12 mouse cellular contexts compared by ENCODE assay signal in genomic region chr13:41267827-41268408, GRCm38 (mm10). TPM values are rescaled to one million over a fixed set of nuclear protein-coding genes. Genes with fewer than 3 reads are reported as not detected.
DNase-seq lines count a peak whose midpoint lies in the region; ATAC-seq lines count a peak whose summit lies in the region.
"Had no signal": no experiment of that assay in that cellular context is flagged by ENCODE, and none has a peak within 500 bp of the region (broad histone marks: within the 10 kb centered on the region; RNA-seq: fewer than 3 reads in every experiment).

No protein-coding gene starts in this region.

- H3K9me3 ChIP-seq in forebrain, embryonic 12.5 days, result no peaks in the 10 kb centered on the region

- no peaks in the 10 kb centered on the region for H3K4me1 ChIP-seq in forebrain, embryonic 12.5 days

- no peaks in the 10 kb centered on the region for H3K36me3 ChIP-seq in forebrain, embryonic 12.5 days (replicated peaks)

- H3K27me3 ChIP-seq in forebrain, embryonic 12.5 days, result no peaks in the 10 kb centered on the region
- H3K27me3 ChIP-seq: megakaryocyte, embryonic 14.5 days had no signal

- ATAC-seq in cerebellum, adult (ENCODE audit: insufficient number of reproducible peaks, low FRiP score, low TSS enrichment), result peak; percentile 50; the same call in 1 of the 2 replicates
- no peak for ATAC-seq in forebrain, embryonic 12.5 days (ENCODE audit: low FRiP score)
- no peak for ATAC-seq in megakaryocyte, adult 5-6 weeks (ENCODE audit: poor library complexity, severe bottlenecking)

- no peak overlapping the region for H3K27ac ChIP-seq in forebrain, embryonic 12.5 days

- no peak overlapping the region for H3K4me2 ChIP-seq in forebrain, embryonic 12.5 days

- H3K9ac ChIP-seq in forebrain, embryonic 12.5 days, result no peak overlapping the region

- DNase-seq in cerebellum, adult 9-10 months, result no peak
- DNase-seq in left cerebral cortex, adult 18-20 months (ENCODE audit: low spot score in 2 of 2), result peak; percentile 43 to 71
- DNase-seq in left cerebral cortex, adult 11 months (ENCODE audit: low spot score), result no peak
- peak; percentile 10 for DNase-seq in embryo, embryonic 9.5 days (ENCODE audit: extremely low spot score)
- peak; percentile 30 for DNase-seq in mesoderm, embryonic 11.5 days (ENCODE audit: low read depth, low spot score)

- no peak overlapping the region for H3K4me3 ChIP-seq in forebrain, embryonic 12.5 days (replicated peaks)
- H3K4me3 ChIP-seq: megakaryocyte, embryonic 14.5 days had no signal

- 47% methylated on average over 7 of the region's 7 CpGs for WGBS in forebrain, embryonic 12.5 days

RNA-seq across cellular contexts. Expression of gene Gm17364, which starts 5.9 kb away (rescaled TPM):
- total RNA-seq in left cerebral cortex, adult 18-20 months (2021), result not detected
- not detected in 2 replicates for polyA plus RNA-seq in forebrain, embryonic 12.5 days (2016; fragmentation: Nextera tagmentation; extraction: Ambion mirVana)
- not detected in 2 replicates for total RNA-seq in megakaryocyte, adult 5-6 weeks (2015)
- not detected in 2 replicates for total RNA-seq in megakaryocyte, adult 5-6 weeks (2017)
- total RNA-seq: left cerebral cortex, adult 8-10 months had no signal
- polyA plus RNA-seq: heart, embryonic 16.5 days; spleen, adult 2 months had no signal

RNA-seq across cellular contexts. Expression of gene Smim13, which starts 18.3 kb away (rescaled TPM):
- total RNA-seq in left cerebral cortex, adult 18-20 months (2021), result 100 to 1,000 TPM; 176 to 180 TPM
- 19.4 and 20.3 TPM in 2 replicates for polyA plus RNA-seq in forebrain, embryonic 12.5 days (2016; fragmentation: Nextera tagmentation; extraction: Ambion mirVana)
- total RNA-seq in megakaryocyte, adult 5-6 weeks (2015), result 8.8 and 12.4 TPM in 2 replicates
- total RNA-seq in megakaryocyte, adult 5-6 weeks (2017), result 8.5 and 9.9 TPM in 2 replicates

RNA-seq across cellular contexts. Expression of gene Elovl2, which starts 47.7 kb away (rescaled TPM):
- 10 to 100 TPM; 14.6 to 15.3 TPM for total RNA-seq in left cerebral cortex, adult 18-20 months (2021)
- 51.6 and 61.4 TPM in 2 replicates for polyA plus RNA-seq in forebrain, embryonic 12.5 days (2016; fragmentation: Nextera tagmentation; extraction: Ambion mirVana)
- not detected in 2 replicates for total RNA-seq in megakaryocyte, adult 5-6 weeks (2015)
- not detected in 2 replicates for total RNA-seq in megakaryocyte, adult 5-6 weeks (2017)

Comparison
In these comparisons a context has a peak if more than half of its experiments do, and no peak if none do; other contexts are left out.
1. DNase-seq: peak in left cerebral cortex, adult 18-20 months (2 of 2), embryo, embryonic 9.5 days (single experiment) and mesoderm, embryonic 11.5 days (single experiment); none in cerebellum, adult 9-10 months (single experiment) and left cerebral cortex, adult 11 months (single experiment).
2. RNA of gene Smim13, which starts 18.3 kb away (total RNA-seq): 176 to 180 TPM in left cerebral cortex, adult 18-20 months; 8.5 to 12.4 TPM in megakaryocyte, adult 5-6 weeks; every median in the first group is over 10 times any median in the second.
3. RNA of gene Elovl2, which starts 47.7 kb away (total RNA-seq): 14.6 to 15.3 TPM in left cerebral cortex, adult 18-20 months; not detected in megakaryocyte, adult 5-6 weeks; every median in the first group is over 10 times any median in the second.